ENCODE assay signal across 14 mouse cellular contexts in the genomic region with DNA sequence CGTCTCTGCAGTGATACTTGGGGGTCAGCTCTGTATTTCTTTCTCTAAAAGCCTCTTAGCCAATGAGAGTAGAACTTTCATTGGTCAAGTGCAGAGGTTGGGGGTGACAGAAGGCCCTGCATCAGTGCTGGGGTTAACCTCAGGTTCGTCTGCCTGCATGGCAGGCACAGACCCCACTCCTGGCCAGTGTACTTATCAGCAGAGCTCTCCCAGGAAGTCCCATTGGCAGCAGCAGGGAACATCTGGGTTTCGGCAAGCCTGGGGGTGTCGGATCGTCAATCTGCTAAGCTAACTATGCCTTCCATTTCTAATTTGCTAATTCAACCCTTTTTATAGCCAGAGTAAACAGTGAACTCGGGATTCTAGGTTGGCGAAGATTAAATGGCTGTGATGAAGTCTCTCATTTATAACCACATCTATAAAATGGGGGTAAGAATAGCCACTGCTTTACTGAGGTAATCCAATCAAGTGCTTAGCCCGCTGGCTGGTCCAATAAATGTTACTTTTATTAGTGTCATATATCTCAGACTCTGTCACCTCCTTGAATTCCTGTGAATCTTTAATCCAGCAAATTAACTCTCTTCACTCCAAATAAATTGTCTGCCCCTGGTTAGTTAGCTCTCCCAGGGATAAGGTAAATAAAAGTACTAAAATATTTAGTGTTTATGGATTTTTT.
"Had no signal": no experiment of that assay in that cellular context is flagged by ENCODE, and none has a peak within 500 bp of the region (broad histone marks: within the 10 kb centered on the region; RNA-seq: fewer than 3 reads in every experiment).

No protein-coding gene starts in this region.

- DNase-seq: kidney, adult 2 months; kidney, postnatal 10 days; left cerebral cortex, postnatal 4 days; lung, embryonic 14.5 days; lung, postnatal 10 days; lung, postnatal 4 days; right cerebral cortex, postnatal 14 days; thymus, adult 2 months; thymus, postnatal 25 days had no signal

- H3K9ac ChIP-seq: limb, embryonic 13.5 days; liver, embryonic 14.5 days; lung, embryonic 14.5 days; stomach, embryonic 15.5 days had no signal

- H3K9me3 ChIP-seq: stomach, embryonic 15.5 days had no signal

- H3K27me3 ChIP-seq: limb, embryonic 13.5 days; stomach, embryonic 15.5 days had no signal

- H3K4me2 ChIP-seq: limb, embryonic 13.5 days; lung, embryonic 14.5 days; stomach, embryonic 15.5 days had no signal

- H3K27ac ChIP-seq: limb, embryonic 13.5 days; liver, embryonic 14.5 days; midbrain, embryonic 10.5 days; stomach, embryonic 15.5 days had no signal

- H3K4me1 ChIP-seq: midbrain, embryonic 10.5 days; stomach, embryonic 15.5 days had no signal

- ATAC-seq: midbrain, embryonic 16.5 days had no signal

- H3K4me3 ChIP-seq: limb, embryonic 13.5 days; midbrain, embryonic 10.5 days; stomach, embryonic 15.5 days had no signal
